Mouse (Mus musculus): ENCODE data around the gene Kin. TPM values are rescaled to one million over a fixed set of nuclear protein-coding genes. Genes with fewer than 3 reads are reported as not detected.

Kin gene
- polyA plus RNA-seq (2012; fragmentation: generic; extraction: Trizol) = 1 to 10 TPM; 1.9 to 6.9 TPM

DNA sequence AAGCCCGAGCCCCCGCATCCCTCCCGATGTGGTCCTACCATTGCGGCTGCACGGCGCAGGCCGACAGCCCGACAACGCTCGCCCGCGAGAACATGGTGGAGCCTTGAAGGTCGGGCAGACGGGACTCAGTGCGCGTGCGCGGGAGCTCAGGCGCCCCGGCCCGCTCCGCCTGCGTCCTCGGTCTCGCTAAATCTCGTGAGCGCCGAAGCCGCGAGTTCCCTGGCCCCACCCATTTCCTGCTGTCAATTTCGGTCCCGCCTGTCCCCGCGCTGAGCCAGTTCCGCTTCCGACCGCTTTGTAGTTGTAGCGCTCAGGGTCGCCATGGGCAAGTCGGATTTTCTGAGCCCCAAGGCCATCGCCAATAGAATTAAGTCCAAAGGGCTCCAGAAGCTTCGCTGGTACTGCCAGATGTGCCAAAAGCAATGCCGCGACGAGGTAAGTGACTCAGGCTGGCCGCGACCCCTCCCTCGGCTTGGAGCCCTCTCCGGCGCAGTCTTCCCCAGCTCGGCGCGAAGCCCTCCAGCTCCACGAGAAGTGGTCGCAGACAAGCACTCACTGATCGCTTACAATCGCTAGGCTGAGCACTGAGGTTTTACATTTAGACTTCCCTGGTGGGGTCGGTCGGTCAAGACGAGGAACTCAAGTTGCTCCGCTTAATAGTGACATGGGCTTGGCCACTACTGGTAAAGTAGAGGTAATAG is at the start of gene Kin, which contains the start of gene Atp5c1:
Gene Kin, plus strand, starts transcription at position 284 of the 701 bp plus-strand sequence.
Gene Atp5c1, minus strand, starts transcription at position 201 of the 701 bp plus-strand sequence.

DNA sequence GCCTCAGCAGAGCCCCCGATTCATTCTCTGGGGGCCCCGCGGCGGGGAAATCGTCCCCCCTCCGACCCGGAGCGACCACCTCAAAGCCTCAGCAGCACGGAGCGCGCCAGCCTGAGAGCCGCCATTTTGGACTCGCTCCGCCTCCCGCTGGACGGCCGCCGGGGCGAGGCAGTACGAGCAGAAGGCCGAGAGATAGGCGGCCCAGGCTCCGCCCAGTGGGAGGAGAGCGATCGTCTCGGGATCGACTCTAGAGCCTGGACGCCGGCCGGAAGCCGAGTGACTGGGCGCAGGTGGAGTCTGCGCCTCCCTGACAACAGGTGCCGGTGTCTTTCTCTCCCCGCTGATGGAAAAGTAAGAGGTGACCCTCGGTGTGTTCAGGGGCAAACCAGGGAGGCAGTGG is 31.9 kb upstream of the Kin start, which contains the start of gene Taf3:
Gene Taf3, minus strand, starts transcription at position 136 of the 400 bp plus-strand sequence.

DNA sequence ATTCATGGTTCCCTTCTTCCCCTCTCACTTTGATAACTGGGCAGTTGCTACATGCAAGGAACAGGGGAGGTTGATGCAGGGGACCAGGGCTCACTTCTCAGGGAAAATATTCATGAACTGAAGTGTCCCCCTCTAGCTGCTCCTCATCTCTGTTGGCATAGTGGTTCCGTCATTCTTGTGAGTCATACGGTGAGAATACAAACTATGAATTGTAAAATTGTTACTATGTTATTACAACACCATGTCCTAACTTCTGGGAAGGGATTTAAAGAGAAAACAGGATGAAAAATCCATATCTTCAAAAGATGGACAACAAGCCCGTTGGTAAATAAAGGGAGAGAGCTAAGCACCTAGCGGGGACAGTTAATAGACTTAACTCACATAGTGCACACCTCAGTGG is 50.9 kb downstream of the Kin start, which contains the start of gene Itih2:
Gene Itih2, minus strand, starts transcription at position 101 of the 400 bp plus-strand sequence.

Other genes with a start within 250 kb of the Kin start
- gene 4930412O13Rik, start 199.3 kb upstream of the Kin start, polyA plus RNA-seq (2012; fragmentation: generic; extraction: Trizol) = not detected
- not detected for gene 9230102O04Rik, start 191.1 kb upstream of the Kin start, polyA plus RNA-seq (2012; fragmentation: generic; extraction: Trizol)
- gene Gata3, start 190.6 kb upstream of the Kin start, polyA plus RNA-seq (2012; fragmentation: generic; extraction: Trizol) = 1 to 10 TPM; 1.2 to 9.1 TPM
- gene Taf3, start 32.0 kb upstream of the Kin start, polyA plus RNA-seq (2012; fragmentation: generic; extraction: Trizol) = 1 to 10 TPM; 3.6 to 9.0 TPM
- gene Atp5c1, start 83 bp upstream of the Kin start, polyA plus RNA-seq (2012; fragmentation: generic; extraction: Trizol) = 100 to 1,000 TPM; 300 to 379 TPM
- 10 to 100 TPM in 1 of 2 experiments, under 1 TPM in 1; 0.11 to 13.8 TPM for gene Itih2, start 50.8 kb downstream of the Kin start, polyA plus RNA-seq (2012; fragmentation: generic; extraction: Trizol)
- under 1 TPM; under 0.01 to 0.15 TPM for gene Itih5, start 73.0 kb downstream of the Kin start, polyA plus RNA-seq (2012; fragmentation: generic; extraction: Trizol)